Mouse (Mus musculus): ENCODE results near the gene Frmd4b.
"Not testable (repeated sequence)": the region's sequence is repeated elsewhere in the genome, so short reads cannot be mapped to it uniquely, and the experiment has no call there.

The Frmd4b gene

GRCm38 (mm10) chr6:97357606-97358005 is 259.7 kb downstream of the Frmd4b start:
- not testable (repeated sequence) for DNase-seq (ENCODE audit: low spot score in 2 of 2)

GRCm38 (mm10) chr6:97356612-97357011 is 260.7 kb downstream of the Frmd4b start:
- no peak for DNase-seq (ENCODE audit: low spot score in 2 of 2)

GRCm38 (mm10) chr6:97355141-97355540 is 262.2 kb downstream of the Frmd4b start:
- no peak for DNase-seq (ENCODE audit: low spot score in 2 of 2)

- no peak for DNase-seq (ENCODE audit: low spot score in 2 of 2)
These were observed 263.4 kb downstream of the Frmd4b start for GRCm38 (mm10) chr6:97353933-97354332.

- no peak for DNase-seq (ENCODE audit: low spot score in 2 of 2)
These were observed 264.0 kb downstream of the Frmd4b start for GRCm38 (mm10) chr6:97353371-97353770.

GRCm38 (mm10) chr6:97352505-97353154 is 264.7 kb downstream of the Frmd4b start:
- DNase-seq (ENCODE audit: low spot score in 2 of 2) = no peak

GRCm38 (mm10) chr6:97349355-97350138 is 267.8 kb downstream of the Frmd4b start:
- no peak for DNase-seq (ENCODE audit: low spot score in 2 of 2)

- no peak for DNase-seq (ENCODE audit: low spot score in 2 of 2)
These were observed 270.4 kb downstream of the Frmd4b start for GRCm38 (mm10) chr6:97346932-97347331.

GRCm38 (mm10) chr6:97346527-97346926 is 270.8 kb downstream of the Frmd4b start:
- no peak for DNase-seq (ENCODE audit: low spot score in 2 of 2)

- no peak for DNase-seq (ENCODE audit: low spot score in 2 of 2)
These were observed 271.4 kb downstream of the Frmd4b start for GRCm38 (mm10) chr6:97345921-97346320.

- DNase-seq (ENCODE audit: low spot score in 2 of 2) = no peak
These were observed 275.2 kb downstream of the Frmd4b start for GRCm38 (mm10) chr6:97342185-97342584.

GRCm38 (mm10) chr6:97341628-97342027 is 275.7 kb downstream of the Frmd4b start:
- no peak for DNase-seq (ENCODE audit: low spot score in 2 of 2)

GRCm38 (mm10) chr6:97341148-97341547 is 276.2 kb downstream of the Frmd4b start:
- DNase-seq (ENCODE audit: low spot score in 2 of 2) = no peak

GRCm38 (mm10) chr6:97340211-97340791 is 277.0 kb downstream of the Frmd4b start:
- no peak for DNase-seq (ENCODE audit: low spot score in 2 of 2)

- no peak for DNase-seq (ENCODE audit: low spot score in 2 of 2)
These were observed 278.1 kb downstream of the Frmd4b start for GRCm38 (mm10) chr6:97339271-97339681.

- DNase-seq (ENCODE audit: low spot score in 2 of 2) = no peak
These were observed 278.5 kb downstream of the Frmd4b start for GRCm38 (mm10) chr6:97338843-97339242.

GRCm38 (mm10) chr6:97333323-97333722 is 284.0 kb downstream of the Frmd4b start:
- DNase-seq (ENCODE audit: low spot score in 2 of 2) = no peak

- DNase-seq (ENCODE audit: low spot score in 2 of 2) = no peak
These were observed 293.4 kb downstream of the Frmd4b start for GRCm38 (mm10) chr6:97323951-97324350.

- DNase-seq (ENCODE audit: low spot score in 2 of 2) = no peak
These were observed 295.2 kb downstream of the Frmd4b start for GRCm38 (mm10) chr6:97322126-97322525.

GRCm38 (mm10) chr6:97321156-97321555 is 296.2 kb downstream of the Frmd4b start:
- no peak for DNase-seq (ENCODE audit: low spot score in 2 of 2)

GRCm38 (mm10) chr6:97319081-97319480 is 298.3 kb downstream of the Frmd4b start:
- no peak for DNase-seq (ENCODE audit: low spot score in 2 of 2)

- no peak for DNase-seq (ENCODE audit: low spot score in 2 of 2)
These were observed 299.4 kb downstream of the Frmd4b start for GRCm38 (mm10) chr6:97317956-97318355.

GRCm38 (mm10) chr6:97316716-97317115 is 300.6 kb downstream of the Frmd4b start:
- no peak for DNase-seq (ENCODE audit: low spot score in 2 of 2)

Data from spleen, postnatal 36 days (tissue).